Mouse (Mus musculus) induced T-regulatory cell, adult 2 months (primary cell): Measurements from ENCODE around the gene Catsper2.

Experiments
- DNase-seq: peaks from one replicate; pipeline ENCODE4 v3.0.0-alpha.2; 2012; ENCODE audit warnings: low read depth

The Catsper2 gene

DNA sequence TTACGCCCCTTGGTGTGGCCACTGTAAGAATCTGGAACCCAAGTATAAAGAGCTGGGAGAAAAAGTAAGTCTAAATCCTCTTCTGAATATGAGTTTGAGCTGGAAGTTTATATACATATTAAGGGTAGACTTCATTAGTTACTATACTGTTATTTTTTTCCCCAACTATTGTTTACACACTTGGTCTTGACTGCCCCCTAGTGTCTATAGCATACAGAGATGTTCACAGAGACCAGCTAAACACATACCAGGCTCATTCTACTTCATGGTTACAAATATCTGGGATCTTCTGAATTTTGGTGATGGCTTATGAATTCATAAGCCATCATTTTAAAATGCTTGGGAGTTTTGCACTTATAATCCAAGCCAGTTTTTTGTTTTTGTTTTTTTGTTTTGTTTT lies 21.3 kb upstream of the Catsper2 start:
- peak; percentile 80 for DNase-seq

- DNase-seq = no peak
These were observed 12.3 kb upstream of the Catsper2 start for GRCm38 (mm10) chr2:121425890-121426289.

DNA sequence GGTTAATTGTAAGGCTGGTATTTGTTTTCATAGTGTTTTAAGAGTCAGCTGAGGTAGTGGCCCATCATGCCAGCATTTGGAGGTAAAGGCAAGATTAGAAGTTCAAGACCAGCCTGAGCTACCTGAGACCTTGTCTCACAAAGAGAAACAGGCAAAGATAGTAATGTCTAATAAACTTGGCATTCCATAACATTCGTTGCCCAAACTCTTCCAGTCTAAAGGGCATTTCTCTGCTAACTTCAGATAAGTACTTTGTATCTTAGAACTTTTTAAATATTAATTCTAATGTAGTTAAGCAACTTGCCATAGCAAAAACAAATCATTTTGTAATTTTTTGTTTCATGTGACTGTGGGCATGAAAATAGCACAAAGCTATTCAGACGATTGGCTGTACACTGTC lies 9.6 kb upstream of the Catsper2 start:
- DNase-seq = no peak

DNA sequence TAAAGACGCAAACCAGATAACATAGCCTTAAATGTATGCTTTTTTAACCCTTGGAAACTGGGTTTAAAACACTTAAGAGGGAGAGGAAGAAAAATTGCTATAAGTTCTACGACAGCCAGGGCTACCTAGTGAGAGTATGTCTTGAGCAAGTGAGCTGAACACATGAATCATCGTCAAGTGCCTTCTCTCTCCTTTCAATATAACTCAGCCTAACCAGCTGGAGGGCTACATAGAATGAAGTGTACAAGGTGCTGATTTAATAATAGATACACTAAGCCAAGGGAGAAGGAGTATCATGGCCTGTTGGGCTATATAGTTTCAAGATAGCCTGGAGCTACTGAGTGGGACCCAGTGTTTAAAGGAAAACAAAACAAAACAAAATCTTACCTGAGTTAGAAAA lies 4.9 kb upstream of the Catsper2 start:
- no peak for DNase-seq

- DNase-seq = peak; percentile 61
These were observed 2.8 kb upstream of the Catsper2 start for GRCm38 (mm10) chr2:121416356-121416755.

GRCm38 (mm10) chr2:121415591-121415990 lies 2.0 kb upstream of the Catsper2 start:
- no peak for DNase-seq

- DNase-seq = peak; percentile 63
These were observed 1.5 kb upstream of the Catsper2 start for GRCm38 (mm10) chr2:121415103-121415502.

- DNase-seq = peak; percentile 88
These were observed 620 bp upstream of the Catsper2 start for GRCm38 (mm10) chr2:121414139-121414685.

DNA sequence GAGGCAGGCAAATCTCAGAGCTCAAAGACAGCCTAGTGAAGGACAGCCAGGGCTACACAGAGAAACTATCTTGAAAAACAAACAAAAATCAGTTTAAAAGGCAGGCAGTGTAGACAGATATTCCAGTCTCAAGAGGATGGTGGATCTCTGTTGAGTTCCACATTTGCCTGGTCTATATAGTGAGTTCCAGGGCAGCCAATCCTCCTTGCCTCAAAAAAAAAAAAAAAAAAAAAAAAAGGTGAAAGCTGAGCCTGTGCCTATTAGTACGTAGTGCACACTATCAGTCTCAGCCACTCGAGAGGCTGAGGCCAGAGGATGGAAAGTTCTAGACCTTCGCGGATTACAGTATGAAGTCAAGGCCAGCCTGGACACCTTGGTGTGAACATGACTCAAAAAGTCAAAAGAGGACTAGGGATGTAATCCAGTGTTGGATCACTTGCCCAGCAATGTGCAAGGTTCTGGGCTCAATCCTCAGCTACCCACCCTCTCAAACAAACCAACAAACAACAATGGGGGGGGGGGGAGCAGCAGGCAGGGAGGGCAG lies 677 bp downstream of the Catsper2 start:
- no peak for DNase-seq

- peak; percentile 89 for DNase-seq
These were observed 5.4 kb downstream of the Catsper2 start for GRCm38 (mm10) chr2:121408160-121408559.

DNA sequence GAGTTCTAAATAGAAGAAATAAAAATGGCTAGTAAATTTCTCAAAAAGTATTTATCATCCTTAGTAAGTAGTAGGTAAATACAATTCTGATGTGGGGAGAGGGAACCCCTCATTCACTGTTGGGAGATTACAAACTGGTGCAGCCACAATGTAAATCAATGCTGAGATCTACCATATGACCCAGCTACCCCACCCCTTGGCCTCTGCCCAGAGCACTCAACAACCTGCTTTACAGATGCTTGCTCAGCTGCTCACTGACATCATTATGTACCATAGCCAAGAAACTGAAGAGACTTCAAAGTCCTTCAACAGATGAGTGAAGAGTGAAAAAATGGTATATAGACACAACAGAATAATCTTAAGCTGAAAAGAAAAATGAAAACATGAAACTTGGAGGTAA lies 10.3 kb downstream of the Catsper2 start:
- DNase-seq = no peak

DNA sequence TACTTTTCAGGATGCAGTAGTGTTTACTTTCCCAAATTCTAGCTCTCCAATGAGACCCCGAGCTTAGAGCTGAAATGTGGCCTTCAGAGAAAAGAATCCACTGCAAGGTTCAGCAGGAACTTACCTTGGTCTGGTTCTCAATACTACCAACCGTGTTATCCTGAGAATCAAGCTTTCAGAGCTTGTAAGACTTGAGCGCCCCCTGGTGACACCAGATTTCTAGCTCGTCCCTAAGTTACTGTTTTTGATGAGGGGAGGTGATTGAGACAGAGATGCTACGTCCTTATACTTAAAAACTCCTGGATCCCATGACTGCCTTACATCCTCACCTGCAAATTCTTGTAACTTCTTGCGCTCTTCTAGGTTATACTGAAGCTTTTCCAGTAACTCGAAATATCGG lies 17.0 kb downstream of the Catsper2 start:
- DNase-seq = peak; percentile 91

DNA sequence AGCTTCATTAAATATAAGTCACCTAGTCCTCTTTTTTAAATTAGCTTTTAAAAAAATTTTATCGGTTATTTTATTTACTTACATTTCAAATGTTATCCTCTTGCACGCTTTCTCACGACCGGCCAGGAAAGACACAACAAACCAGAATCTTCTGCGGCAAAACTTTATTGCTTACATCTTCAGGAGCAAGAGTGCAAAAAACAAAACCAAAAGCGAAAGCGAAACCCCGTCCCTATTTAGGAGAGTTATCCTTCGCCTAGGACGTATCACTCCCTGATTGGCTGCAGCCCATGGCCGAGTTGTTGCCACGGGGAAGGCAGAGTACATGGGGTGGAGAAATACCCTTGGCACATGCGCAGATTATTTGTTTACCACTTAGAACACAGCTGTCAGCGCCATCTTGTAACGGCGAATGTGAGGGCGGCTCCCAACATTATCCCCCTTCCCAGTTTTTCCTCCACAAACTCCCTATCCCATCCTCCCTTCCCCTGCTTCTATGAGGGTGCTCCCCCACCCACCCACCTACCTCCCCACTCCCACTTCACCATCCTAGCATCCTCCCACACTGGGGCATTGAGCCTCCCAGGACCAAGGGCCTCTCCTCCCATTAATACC lies 26.5 kb downstream of the Catsper2 start, which contains the start of gene Strc:
TSS of gene Strc (minus strand) at position 208 of the 615 bp plus-strand sequence.
- DNase-seq = peak; percentile 45

- DNase-seq = no peak
These were observed 38.8 kb downstream of the Catsper2 start for GRCm38 (mm10) chr2:121374766-121375165.

- DNase-seq = no peak
These were observed 41.3 kb downstream of the Catsper2 start for GRCm38 (mm10) chr2:121372266-121372665.

DNA sequence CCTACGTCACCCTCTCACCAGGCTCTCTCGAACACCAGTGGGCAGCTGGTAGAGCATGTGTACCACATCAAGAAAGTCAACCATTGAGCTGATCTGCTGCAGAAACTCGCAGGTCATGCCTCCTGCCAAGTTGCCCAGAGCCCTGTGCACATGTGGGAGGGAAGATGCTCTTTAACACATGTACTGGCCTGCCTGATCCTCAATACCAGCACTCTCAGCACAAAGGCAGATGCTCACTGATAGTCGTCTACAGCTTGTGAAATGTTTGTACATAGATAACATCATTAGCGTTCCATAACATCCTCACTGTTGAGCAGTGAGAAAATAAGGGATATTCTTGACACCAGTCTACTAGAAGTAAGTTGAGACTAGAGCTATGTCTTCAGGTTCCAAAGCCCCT lies 42.7 kb downstream of the Catsper2 start:
- no peak for DNase-seq

DNA sequence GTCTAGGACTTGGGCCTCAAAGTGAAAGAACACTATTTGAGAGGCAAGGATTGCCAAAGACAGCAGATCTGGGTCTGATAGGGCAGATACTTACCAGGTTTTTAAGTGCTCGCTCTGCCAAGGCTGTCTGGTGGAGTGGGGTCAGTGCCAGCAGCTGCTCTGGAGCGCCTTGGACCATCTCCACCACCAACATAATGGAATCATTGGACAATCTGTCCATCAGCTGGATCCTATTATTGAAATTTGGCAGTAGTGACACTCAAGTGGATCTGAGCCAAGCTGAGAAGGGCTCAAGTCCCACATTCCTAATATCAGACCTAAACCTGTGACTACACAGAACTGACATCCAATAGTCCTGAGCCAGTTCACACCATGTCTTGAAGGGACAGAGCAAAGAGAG lies 44.8 kb downstream of the Catsper2 start:
- DNase-seq = no peak

GRCm38 (mm10) chr2:121363656-121364055 lies 49.9 kb downstream of the Catsper2 start:
- no peak for DNase-seq

GRCm38 (mm10) chr2:121359461-121359860 lies 54.1 kb downstream of the Catsper2 start:
- no peak for DNase-seq

DNA sequence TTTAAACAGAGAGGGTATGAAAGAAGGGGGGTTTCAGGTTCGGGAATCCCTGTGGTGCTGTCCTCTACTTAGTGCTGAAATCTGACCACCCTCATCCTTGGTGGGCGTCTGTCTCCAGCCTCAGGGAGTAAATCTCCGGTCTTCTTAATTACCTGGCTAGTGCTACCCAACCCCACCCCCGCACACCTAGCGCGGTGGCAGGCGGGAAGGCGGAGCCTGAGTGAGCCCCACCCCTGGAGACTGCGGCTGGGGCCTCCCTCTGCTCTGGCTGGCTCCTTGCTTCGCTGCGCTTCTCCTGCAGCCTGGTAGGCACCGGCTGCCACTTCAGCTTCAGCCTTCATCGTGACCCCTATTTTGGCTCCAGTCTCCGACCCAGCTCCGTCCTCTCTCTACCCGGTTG lies 55.2 kb downstream of the Catsper2 start:
- DNase-seq = peak; percentile 63

DNA sequence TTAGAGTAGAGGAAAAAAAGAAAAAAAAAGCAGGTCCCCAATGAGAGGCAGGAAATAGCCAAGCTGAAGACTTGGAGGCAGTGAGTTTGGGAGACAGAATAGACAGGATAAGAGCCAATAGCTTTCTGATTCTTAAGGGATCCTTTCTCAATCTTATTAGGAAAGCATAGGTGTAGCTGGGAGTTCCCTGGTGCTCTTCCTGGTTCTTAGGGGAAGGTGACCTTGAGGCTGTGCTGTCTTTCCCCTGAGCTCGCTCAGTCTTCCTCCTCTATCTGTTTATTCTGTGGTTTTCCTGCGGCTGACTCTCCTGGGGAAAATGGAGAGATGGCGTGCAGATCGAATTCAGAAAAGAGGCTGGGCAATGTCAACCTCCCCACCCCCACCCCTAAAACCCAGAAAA lies 55.6 kb downstream of the Catsper2 start:
- DNase-seq = no peak

GRCm38 (mm10) chr2:121357494-121357893 lies 56.1 kb downstream of the Catsper2 start, which contains the start of gene Ckmt1:
Gene Ckmt1 (plus strand): TSS chr2:121357714.
- no peak for DNase-seq

- peak; percentile 96 for DNase-seq
These were observed 58.6 kb downstream of the Catsper2 start, which contains the start of gene Ppip5k1 for GRCm38 (mm10) chr2:121354820-121355592. Gene Ppip5k1 (minus strand): TSS chr2:121355396.
